Mouse (Mus musculus) megakaryocyte, embryonic 14.5 days (primary cell): ENCODE measurements around the gene Prr7.

Experiments used
- FLI1 ChIP-seq: IDR thresholded peaks from 2 replicates; pipeline ENCODE4 v1.6.1; 2012; ENCODE audit warnings: low read length, inconsistent platforms, mixed read lengths
- GATA1 ChIP-seq: IDR thresholded peaks from 3 replicates; pipeline ENCODE4 v1.6.1; 2012; ENCODE audit warnings: mixed read lengths, low read length, inconsistent platforms, borderline replicate concordance

- TF ChIP-seq GATA1: 0 out of 3 replicates have a peak, but pooled peaks have one; percentile 50
- no peak for TF ChIP-seq FLI1
Observed at GRCm38 (mm10) chr13:55446483-55447105, 17.5 kb upstream of the Prr7 start.
